Mouse (Mus musculus) stomach, postnatal 0 days (tissue): Measurements from ENCODE around the gene Tjap1. TPM values are rescaled to one million over a fixed set of nuclear protein-coding genes. Genes with fewer than 3 reads are reported as not detected.
A peak's percentile ranks its signal among the peaks of the same experiment; 100 is the strongest.

Experiments used
- ATAC-seq: fragments of 200-750 bp; cut with Nextera tagmentation; 2 replicates; pipeline ENCODE4 v1.8.0; 2017; ENCODE audit not compliant: low FRiP score, low TSS enrichment
- DNase-seq: peaks from one replicate; pipeline ENCODE4 v3.0.0-alpha.2; 2016; ENCODE audit warnings: low spot score
- H3K27ac ChIP-seq: fragments of 300-500 bp; sonication (generic); replicated peaks from 2 replicates; pipeline ENCODE4 v1.5.1; 2014; ENCODE audit warnings: mild to moderate bottlenecking, control low read depth
- H3K27me3 ChIP-seq: fragments of 300-500 bp; sonication (generic); 2 replicates; pipeline ENCODE4 v1.6.1; 2014; ENCODE audit warnings: low read length; ENCODE audit not compliant: control insufficient read depth, insufficient read depth
- H3K36me3 ChIP-seq: fragments of 300-500 bp; sonication (generic); 2 replicates; pipeline ENCODE4 v1.6.1; 2014; ENCODE audit warnings: low read length, mixed read lengths; ENCODE audit not compliant: control insufficient read depth, insufficient read depth
- H3K4me1 ChIP-seq: fragments of 300-500 bp; sonication (generic); replicated peaks from 2 replicates; pipeline ENCODE4 v1.6.1; 2014; ENCODE audit warnings: antibody characterized with exemption; ENCODE audit not compliant: control insufficient read depth, insufficient read depth
- H3K4me2 ChIP-seq: fragments of 300-500 bp; sonication (generic); replicated peaks from 2 replicates; pipeline ENCODE4 v1.6.1; 2014; ENCODE audit warnings: low read depth, mild to moderate bottlenecking, control low read depth, moderate library complexity
- H3K4me3 ChIP-seq: fragments of 300-500 bp; sonication (generic); 2 replicates; pipeline ENCODE4 v1.5.1; 2014; ENCODE audit warnings: low read depth, low read length, control low read depth
- H3K9ac ChIP-seq: fragments of 300-500 bp; sonication (generic); 2 replicates; pipeline ENCODE4 v1.6.1; 2014; ENCODE audit warnings: mild to moderate bottlenecking, low read length, control low read depth, mixed read lengths
- H3K9me3 ChIP-seq: fragments of 300-500 bp; sonication (generic); 2 replicates; pipeline ENCODE4 v1.6.1; 2016; ENCODE audit warnings: low read length; ENCODE audit not compliant: control insufficient read depth
- CTCF ChIP-seq: IDR thresholded peaks from 2 replicates; pipeline ENCODE4 v1.5.1; 2016; ENCODE audit warnings: antibody characterized with exemption, low read depth, mild to moderate bottlenecking, moderate library complexity
- EP300 ChIP-seq: optimal IDR thresholded peaks from 2 replicates; pipeline ENCODE3; 2016; ENCODE audit warnings: antibody characterized with exemption
- WGBS: fragments of 180-500 bp; shearing (Covaris S2); extraction: QIAGEN DNeasy Blood & Tissue Kit; methylation state at CpG from one replicate; pipeline ENCODE4 v1.1.7; 2014; 5-methylcytosine and 5-hydroxymethylcytosine counted together
- polyA plus RNA-seq: library from polyadenylated mRNA; unstranded; fragments of >200 nt; fragmentation: Nextera tagmentation; extraction: Ambion mirVana; gene quantifications from 2 replicates; pipeline ENCODE4 v1.2.1, GENCODE M21; 2015

Gene Tjap1
- 13.5 and 17.7 TPM in 2 replicates for polyA plus RNA-seq

DNA sequence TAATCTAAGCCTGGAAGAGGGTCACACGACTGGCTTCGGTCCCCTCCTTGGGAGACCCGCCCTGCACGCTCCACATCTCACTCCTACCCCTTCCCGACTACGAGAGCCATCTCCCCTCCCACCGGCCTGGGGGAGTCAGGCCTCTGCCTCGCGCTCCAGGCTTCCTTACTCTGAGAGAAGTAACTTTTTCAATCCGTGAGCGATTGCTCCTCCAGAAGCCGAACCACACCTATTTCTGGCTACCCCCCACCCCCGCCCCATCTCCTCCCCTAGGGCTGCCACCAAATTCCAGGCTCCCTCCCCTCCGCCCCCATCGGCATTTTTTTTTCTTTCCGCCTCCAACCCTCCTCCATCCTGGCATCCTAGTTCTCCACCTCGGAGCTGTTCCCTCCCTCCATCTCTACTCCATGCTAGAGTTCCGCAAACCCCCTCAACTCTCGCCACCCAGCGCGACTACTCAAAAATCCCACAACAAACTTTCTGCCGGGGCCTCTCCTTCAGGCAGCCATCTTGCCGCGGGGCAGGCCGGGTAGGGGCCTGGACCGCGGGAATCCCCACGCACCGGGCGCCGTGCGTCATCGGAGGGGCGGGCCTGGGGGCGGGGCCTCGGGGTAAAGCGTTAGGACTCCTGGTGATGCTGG is at the start of gene Tjap1:
Tjap1 (minus strand) TSS at position 544 of the 641 bp plus-strand sequence.
- peak; percentile 98 for ATAC-seq

DNA sequence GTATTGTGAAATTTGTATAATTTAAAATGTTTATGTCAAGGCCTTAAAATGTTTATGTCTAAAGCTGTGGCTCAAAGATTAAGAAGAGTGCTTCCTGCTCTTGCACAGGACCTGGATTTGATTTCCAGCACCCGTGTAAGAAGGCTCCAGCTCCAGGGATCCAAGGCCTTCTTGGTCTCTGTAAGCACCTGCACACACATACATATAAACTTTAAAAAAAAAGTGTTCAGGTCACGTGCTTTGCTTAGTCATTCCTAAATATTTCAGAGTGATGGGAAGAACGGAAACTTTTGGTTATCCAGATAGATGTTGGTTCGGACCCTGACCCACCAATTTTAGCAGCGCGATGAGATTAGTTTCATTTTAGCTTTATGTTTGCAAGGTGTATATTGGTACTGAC is 45.9 kb upstream of the Tjap1 start:
- Histone ChIP-seq H3K9ac (no peak overlapping the region), H3K36me3 (peaks cover 1% of the 10 kb centered on the region; the same call in 1 of the 2 replicates), H3K4me1 (no peaks in the 10 kb centered on the region), H3K27ac (no peak overlapping the region), H3K4me2 (peak overlapping the region; percentile 93), H3K4me3 (no peak overlapping the region; the same call in 1 of the 2 replicates), H3K9me3 (no peaks in the 10 kb centered on the region), H3K27me3 (no peaks in the 10 kb centered on the region)
- no peak for DNase-seq
- no peak for ATAC-seq
- no peak for TF ChIP-seq EP300
- TF ChIP-seq CTCF: no peak
- WGBS: 55% methylated on average over 6 of the region's 6 CpGs

More for the DNA sequence above, at the start of gene Tjap1:
- Histone ChIP-seq H3K27me3 (no peaks in the 10 kb centered on the region), H3K9ac (peak within 1 kb of the TSS; percentile 76), H3K4me3 (peak within 1 kb of the TSS; percentile 65), H3K9me3 (no peaks in the 10 kb centered on the region), H3K36me3 (0 out of 2 replicates have a peak, but pooled peaks cover 3% of the 10 kb centered on the region), H3K4me2 (peak within 1 kb of the TSS; percentile 89), H3K4me1 (0 out of 2 replicates have a peak, but pooled peaks cover 2% of the 10 kb centered on the region), H3K27ac (peak within 1 kb of the TSS; percentile 89)
- under 1% methylated on average over 37 of the region's 37 CpGs for WGBS
- peak; percentile 96 for DNase-seq
- TF ChIP-seq CTCF (no peak), EP300 (no peak)

DNA sequence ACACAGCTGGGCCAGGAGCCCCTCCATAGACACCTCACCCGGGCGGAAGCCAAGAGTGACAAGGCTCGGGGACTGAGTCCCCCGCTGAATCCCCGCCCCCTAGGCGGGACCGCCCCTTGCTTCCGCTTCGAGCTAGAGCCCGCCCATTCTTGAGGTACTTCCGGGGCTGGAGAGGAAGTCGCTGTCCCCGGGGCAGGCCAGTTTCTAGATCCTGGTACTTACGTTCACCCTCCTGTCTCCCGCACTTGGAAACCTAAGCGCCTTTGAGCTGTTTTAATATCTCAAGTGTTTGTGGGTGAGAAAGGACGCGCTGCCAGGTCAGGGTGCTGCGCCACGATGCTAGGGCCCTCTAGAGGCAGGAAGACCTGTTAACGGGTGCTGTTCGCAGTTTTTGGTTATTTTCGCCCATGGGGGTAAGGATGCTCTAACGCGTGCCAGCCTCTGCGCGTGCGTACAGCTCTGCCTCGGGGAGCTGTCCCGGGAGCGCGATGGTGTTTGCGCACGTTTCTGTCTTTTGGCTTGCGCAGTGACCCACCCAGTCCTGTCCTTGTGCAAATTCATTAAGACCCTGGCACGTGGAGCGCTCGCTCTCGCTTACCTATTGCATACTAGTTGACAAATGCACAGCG is 45.2 kb upstream of the Tjap1 start, which contains the start of gene Abcc10:
Abcc10 (minus strand) TSS at position 447 of the 629 bp plus-strand sequence.
- H3K9ac ChIP-seq: peak within 1 kb of the TSS; percentile 86
- peak; percentile 96 for ATAC-seq
- H3K9me3 ChIP-seq: no peaks in the 10 kb centered on the region
- no peaks in the 10 kb centered on the region for H3K27me3 ChIP-seq
- WGBS: under 1% methylated on average over 40 of the region's 40 CpGs
- H3K4me3 ChIP-seq: peak within 1 kb of the TSS; percentile 72
- H3K4me1 ChIP-seq: no peaks in the 10 kb centered on the region
- H3K4me2 ChIP-seq: peak within 1 kb of the TSS; percentile 93
- H3K36me3 ChIP-seq: peaks cover 3% of the 10 kb centered on the region; the same call in 1 of the 2 replicates
- peak; percentile 96 for DNase-seq
- TF ChIP-seq CTCF (peak; percentile 68), EP300 (no peak)
- H3K27ac ChIP-seq: peak within 1 kb of the TSS; percentile 90

DNA sequence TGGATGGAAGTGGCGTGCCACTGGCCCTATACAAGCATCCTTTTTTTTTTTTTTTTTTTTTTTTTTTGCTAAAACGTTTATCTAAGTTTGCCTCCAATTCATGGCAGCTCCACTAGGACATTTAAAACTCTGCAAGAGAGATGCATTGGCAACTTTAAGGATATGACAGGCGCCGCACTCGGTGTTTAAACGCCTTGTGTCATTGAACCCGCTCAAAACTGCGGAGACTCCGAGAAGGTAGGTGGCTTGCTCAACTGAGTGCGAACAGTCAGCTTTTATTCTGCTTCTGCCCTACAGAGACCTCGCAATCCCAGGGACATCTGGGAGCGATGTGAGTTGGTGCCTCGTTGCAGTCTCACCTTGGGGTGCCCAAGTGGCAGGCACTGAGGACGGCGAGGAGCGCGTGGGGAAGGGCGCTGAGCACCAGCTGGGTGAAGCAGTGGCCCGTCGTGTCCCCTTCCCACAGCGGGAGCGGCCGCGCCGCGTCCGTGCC is 44.6 kb upstream of the Tjap1 start:
- Histone ChIP-seq H3K27me3 (no peaks in the 10 kb centered on the region), H3K27ac (peak overlapping the region; percentile 90), H3K9ac (peak overlapping the region; percentile 86), H3K4me1 (no peaks in the 10 kb centered on the region), H3K4me2 (peak overlapping the region; percentile 93), H3K9me3 (no peaks in the 10 kb centered on the region), H3K4me3 (peak overlapping the region; percentile 72), H3K36me3 (peaks cover 3% of the 10 kb centered on the region; the same call in 1 of the 2 replicates)
- TF ChIP-seq EP300 (no peak), CTCF (no peak)
- ATAC-seq (no peak; the same call in 1 of the 2 replicates), DNase-seq (no peak)
- 1% methylated on average over 25 of the region's 27 CpGs for WGBS

DNA sequence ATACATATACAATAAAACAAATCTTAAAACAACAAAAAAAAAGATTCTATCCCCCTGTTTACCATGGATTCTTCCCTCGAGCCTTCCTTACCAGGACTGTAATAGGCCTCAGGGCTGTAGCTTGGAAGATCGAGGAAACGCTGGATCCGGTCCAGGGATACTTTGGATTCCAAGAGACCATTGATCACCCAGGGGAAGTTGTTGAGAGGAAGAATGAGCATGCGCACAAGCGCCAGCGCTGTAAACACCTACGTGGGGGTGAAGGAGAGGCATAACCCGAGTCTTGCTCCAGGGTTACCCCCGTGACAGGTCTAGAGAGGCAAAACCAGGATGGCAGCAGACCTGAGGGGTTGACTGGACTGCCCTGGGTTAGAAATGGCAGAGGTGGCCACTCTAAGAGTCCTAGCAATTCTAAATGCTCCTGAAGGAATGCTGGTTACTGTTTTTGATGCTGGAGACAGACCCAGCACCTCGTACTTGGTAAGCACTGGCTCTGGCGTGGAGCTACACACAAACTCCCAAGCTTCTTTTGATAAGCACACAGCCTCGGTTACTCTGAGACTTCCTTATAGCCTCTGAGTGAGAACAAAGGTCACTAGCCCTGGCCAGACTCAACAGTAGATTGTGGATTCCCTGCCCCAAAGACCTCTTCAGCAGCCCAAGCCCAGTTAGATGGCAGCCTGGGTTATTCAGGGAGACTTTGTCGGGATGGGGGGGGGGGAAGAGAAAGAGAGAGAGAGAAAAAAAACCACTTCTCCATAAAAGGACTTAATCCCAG is 39.4 kb upstream of the Tjap1 start:
- Histone ChIP-seq H3K27me3 (no peaks in the 10 kb centered on the region), H3K9me3 (no peaks in the 10 kb centered on the region)
- 78% methylated on average over 14 of the region's 14 CpGs for WGBS

More for the DNA sequence above, 39.4 kb upstream of the Tjap1 start:
- Histone ChIP-seq H3K36me3 (peaks cover 3% of the 10 kb centered on the region; the same call in 1 of the 2 replicates), H3K4me3 (no peak overlapping the region), H3K4me2 (no peak overlapping the region), H3K27ac (no peak overlapping the region), H3K9ac (no peak overlapping the region), H3K4me1 (no peaks in the 10 kb centered on the region)
- TF ChIP-seq CTCF: no peak
- ATAC-seq: peak; percentile 28; the same call in 1 of the 2 replicates
- DNase-seq: no peak
